Mouse (Mus musculus) neural tube, embryonic 11.5 days (tissue): ENCODE measurements around the gene Sftpa1. TPM values are rescaled to one million over a fixed set of nuclear protein-coding genes. Genes with fewer than 3 reads are reported as not detected.

Source experiments
- ATAC-seq: fragments of 200-750 bp; cut with Nextera tagmentation; 2 replicates; pipeline ENCODE4 v1.8.0; 2017; ENCODE audit warnings: moderate number of reproducible peaks, mild to moderate bottlenecking, moderate TSS enrichment, moderate library complexity; ENCODE audit not compliant: insufficient read depth, low FRiP score, low TSS enrichment
- DNase-seq: peaks from one replicate; pipeline ENCODE4 v3.0.0-alpha.2; 2015; ENCODE audit warnings: low spot score
- H3K27ac ChIP-seq: fragments of 300-500 bp; sonication (generic); 2 replicates; pipeline ENCODE4 v1.5.1; 2014; ENCODE audit warnings: low read depth, mild to moderate bottlenecking, low read length
- H3K27me3 ChIP-seq: fragments of 300-500 bp; sonication (generic); 2 replicates; pipeline ENCODE4 v1.6.1; 2014; ENCODE audit warnings: mild to moderate bottlenecking, low read length, mixed read lengths; ENCODE audit not compliant: control insufficient read depth, insufficient read depth
- H3K36me3 ChIP-seq: fragments of 300-500 bp; sonication (generic); 2 replicates; pipeline ENCODE4 v1.6.1; 2014; ENCODE audit warnings: mild to moderate bottlenecking, low read length, moderate library complexity, mixed read lengths; ENCODE audit not compliant: control insufficient read depth, insufficient read depth
- H3K4me1 ChIP-seq: fragments of 300-500 bp; sonication (generic); 2 replicates; pipeline ENCODE4 v1.6.1; 2014; ENCODE audit warnings: low read length, mixed read lengths; ENCODE audit not compliant: control insufficient read depth, insufficient read depth
- H3K4me2 ChIP-seq: fragments of 300-500 bp; sonication (generic); 2 replicates; pipeline ENCODE4 v1.6.1; 2014; ENCODE audit warnings: low read depth, mild to moderate bottlenecking, moderate library complexity
- H3K4me3 ChIP-seq: fragments of 300-500 bp; sonication (generic); 2 replicates; pipeline ENCODE4 v1.5.1; 2014; ENCODE audit warnings: low read depth, low read length
- H3K9ac ChIP-seq: fragments of 300-500 bp; sonication (generic); 2 replicates; pipeline ENCODE4 v1.6.1; 2014; ENCODE audit warnings: mild to moderate bottlenecking, low read length
- H3K9me3 ChIP-seq: fragments of 300-500 bp; sonication (generic); 2 replicates; pipeline ENCODE4 v1.6.1; 2016; ENCODE audit warnings: low read length; ENCODE audit not compliant: control insufficient read depth
- WGBS: fragments of 180-500 bp; shearing (Covaris S2); extraction: QIAGEN DNeasy Blood & Tissue Kit; methylation state at CpG from one replicate; pipeline ENCODE4 v1.1.7; 2014; 5-methylcytosine and 5-hydroxymethylcytosine counted together
- polyA plus RNA-seq: library from polyadenylated mRNA; unstranded; fragments of >200 nt; fragmentation: Nextera tagmentation; extraction: Ambion mirVana; gene quantifications from 2 replicates; pipeline ENCODE4 v1.2.1, GENCODE M21; 2014

Gene Sftpa1
- polyA plus RNA-seq, 1 experiment from 2014 or later, result not detected

GRCm38 (mm10) chr14:41102269-41102668 is 29.3 kb upstream of the Sftpa1 start:
- H3K9me3 ChIP-seq, result no peaks in the 10 kb centered on the region
- H3K27me3 ChIP-seq, result no peaks in the 10 kb centered on the region
- DNase-seq (no peak), ATAC-seq (no peak)
- no peak overlapping the region for H3K27ac ChIP-seq
- 82% methylated on average over 2 of the region's 2 CpGs for WGBS
- H3K9ac ChIP-seq, result no peak overlapping the region
- no peak overlapping the region for H3K4me3 ChIP-seq
- no peaks in the 10 kb centered on the region for H3K36me3 ChIP-seq
- H3K4me2 ChIP-seq, result no peak overlapping the region
- no peaks in the 10 kb centered on the region for H3K4me1 ChIP-seq

GRCm38 (mm10) chr14:41104853-41105444 is 26.6 kb upstream of the Sftpa1 start, which contains the start of gene Mat1a:
TSS of gene Mat1a (plus strand) at chr14:41105035.
- no peak for ATAC-seq
- H3K27me3 ChIP-seq, result no peaks in the 10 kb centered on the region
- no peak within 1 kb of the TSS for H3K27ac ChIP-seq
- H3K36me3 ChIP-seq, result no peaks in the 10 kb centered on the region
- no peak within 1 kb of the TSS for H3K4me2 ChIP-seq
- no peak within 1 kb of the TSS for H3K4me3 ChIP-seq
- no peak within 1 kb of the TSS for H3K9ac ChIP-seq
- no peaks in the 10 kb centered on the region for H3K9me3 ChIP-seq
- 71% methylated on average over 10 of the region's 10 CpGs for WGBS
- no peak for DNase-seq
- no peaks in the 10 kb centered on the region for H3K4me1 ChIP-seq

- Histone ChIP-seq H3K36me3 (no peaks in the 10 kb centered on the region), H3K4me3 (no peak overlapping the region), H3K27ac (no peak overlapping the region), H3K9ac (no peak overlapping the region), H3K27me3 (no peaks in the 10 kb centered on the region), H3K9me3 (no peaks in the 10 kb centered on the region), H3K4me1 (no peaks in the 10 kb centered on the region), H3K4me2 (no peak overlapping the region)
- 90% methylated on average over 7 of the region's 7 CpGs for WGBS
- DNase-seq (no peak), ATAC-seq (no peak)
Measured at GRCm38 (mm10) chr14:41111031-41111668, 20.4 kb upstream of the Sftpa1 start.

GRCm38 (mm10) chr14:41112944-41113343 is 18.6 kb upstream of the Sftpa1 start:
- no peak overlapping the region for H3K4me3 ChIP-seq
- no peak for DNase-seq
- no peaks in the 10 kb centered on the region for H3K4me1 ChIP-seq
- no peak for ATAC-seq
- 81% methylated on average over 4 of the region's 4 CpGs for WGBS
- no peak overlapping the region for H3K9ac ChIP-seq
- H3K27me3 ChIP-seq, result no peaks in the 10 kb centered on the region
- no peaks in the 10 kb centered on the region for H3K36me3 ChIP-seq
- H3K9me3 ChIP-seq, result no peaks in the 10 kb centered on the region
- H3K4me2 ChIP-seq, result no peak overlapping the region
- no peak overlapping the region for H3K27ac ChIP-seq

GRCm38 (mm10) chr14:41116271-41116670 is 15.3 kb upstream of the Sftpa1 start:
- 88% methylated on average over 3 of the region's 3 CpGs for WGBS
- Histone ChIP-seq H3K27ac (no peak overlapping the region), H3K9ac (no peak overlapping the region), H3K4me3 (no peak overlapping the region), H3K9me3 (no peaks in the 10 kb centered on the region), H3K27me3 (no peaks in the 10 kb centered on the region), H3K4me2 (no peak overlapping the region), H3K36me3 (no peaks in the 10 kb centered on the region), H3K4me1 (no peaks in the 10 kb centered on the region)
- ATAC-seq (no peak), DNase-seq (no peak)

GRCm38 (mm10) chr14:41124683-41125082 is 6.9 kb upstream of the Sftpa1 start:
- no peak for DNase-seq
- no peak overlapping the region for H3K4me3 ChIP-seq
- no peak overlapping the region for H3K4me2 ChIP-seq
- no peaks in the 10 kb centered on the region for H3K9me3 ChIP-seq
- no peaks in the 10 kb centered on the region for H3K27me3 ChIP-seq
- WGBS, result 88% methylated on average over 5 of the region's 5 CpGs
- no peak overlapping the region for H3K9ac ChIP-seq
- H3K36me3 ChIP-seq, result no peaks in the 10 kb centered on the region
- no peak overlapping the region for H3K27ac ChIP-seq
- ATAC-seq, result no peak
- H3K4me1 ChIP-seq, result no peaks in the 10 kb centered on the region

GRCm38 (mm10) chr14:41127997-41128396 is 3.6 kb upstream of the Sftpa1 start:
- Histone ChIP-seq H3K27ac (no peak overlapping the region), H3K9me3 (no peaks in the 10 kb centered on the region), H3K27me3 (no peaks in the 10 kb centered on the region), H3K36me3 (no peaks in the 10 kb centered on the region), H3K4me2 (no peak overlapping the region), H3K9ac (no peak overlapping the region), H3K4me1 (no peaks in the 10 kb centered on the region), H3K4me3 (no peak overlapping the region)
- ATAC-seq (no peak), DNase-seq (no peak)
- WGBS, result 17% methylated on average over 4 of the region's 4 CpGs

GRCm38 (mm10) chr14:41137006-41137405 is 5.4 kb downstream of the Sftpa1 start:
- H3K9me3 ChIP-seq, result no peaks in the 10 kb centered on the region
- ATAC-seq (no peak), DNase-seq (no peak)
- H3K27ac ChIP-seq, result no peak overlapping the region
- no peaks in the 10 kb centered on the region for H3K27me3 ChIP-seq
- H3K9ac ChIP-seq, result no peak overlapping the region
- H3K4me3 ChIP-seq, result no peak overlapping the region
- H3K4me2 ChIP-seq, result no peak overlapping the region
- H3K4me1 ChIP-seq, result no peaks in the 10 kb centered on the region
- H3K36me3 ChIP-seq, result no peaks in the 10 kb centered on the region

GRCm38 (mm10) chr14:41140686-41141085 is 9.1 kb downstream of the Sftpa1 start:
- H3K4me1 ChIP-seq, result no peaks in the 10 kb centered on the region
- H3K4me3 ChIP-seq, result no peak overlapping the region
- DNase-seq (no peak), ATAC-seq (no peak)
- no peak overlapping the region for H3K27ac ChIP-seq
- no peak overlapping the region for H3K4me2 ChIP-seq
- H3K36me3 ChIP-seq, result no peaks in the 10 kb centered on the region
- no peaks in the 10 kb centered on the region for H3K9me3 ChIP-seq
- 91% methylated on average over 1 of the region's 1 CpGs for WGBS
- H3K9ac ChIP-seq, result no peak overlapping the region
- H3K27me3 ChIP-seq, result no peaks in the 10 kb centered on the region
